Mouse (Mus musculus) left cerebral cortex, adult 9 months (tissue): Measurements from ENCODE around the gene March8.
A peak's percentile ranks its signal among the peaks of the same experiment; 100 is the strongest.

Source experiments
- DNase-seq, 2 experiments: peaks; one replicate each; pipeline ENCODE4 v3.0.0; 2022; ENCODE audit warnings: low spot score in 2 of 2

March8 gene

GRCm38 (mm10) chr6:116407956-116408657, 70.3 kb downstream of the March8 start:
- DNase-seq: no peak

GRCm38 (mm10) chr6:116410436-116410835, 72.6 kb downstream of the March8 start:
- DNase-seq: no peak

GRCm38 (mm10) chr6:116411716-116412115, 73.9 kb downstream of the March8 start:
- DNase-seq: no peak

GRCm38 (mm10) chr6:116412546-116413325, 74.9 kb downstream of the March8 start:
- no peak for DNase-seq

- no peak for DNase-seq
These were observed 77.4 kb downstream of the March8 start for GRCm38 (mm10) chr6:116415126-116415676.

- DNase-seq: no peak
These were observed 78.3 kb downstream of the March8 start for GRCm38 (mm10) chr6:116416000-116416552.

- DNase-seq: no peak
These were observed 79.9 kb downstream of the March8 start for GRCm38 (mm10) chr6:116417518-116418315.

GRCm38 (mm10) chr6:116418487-116418886, 80.7 kb downstream of the March8 start:
- DNase-seq: no peak

- no peak for DNase-seq
These were observed 81.9 kb downstream of the March8 start for GRCm38 (mm10) chr6:116419699-116420098.

GRCm38 (mm10) chr6:116420271-116420670, 82.4 kb downstream of the March8 start:
- DNase-seq: no peak

- no peak for DNase-seq
These were observed 85.2 kb downstream of the March8 start for GRCm38 (mm10) chr6:116422991-116423390.

- peak in 1 of 2 experiments; percentile 44 for DNase-seq
These were observed 85.8 kb downstream of the March8 start for GRCm38 (mm10) chr6:116423664-116424063.

- DNase-seq: no peak
These were observed 89.7 kb downstream of the March8 start for GRCm38 (mm10) chr6:116427552-116427951.

- DNase-seq: no peak
These were observed 90.5 kb downstream of the March8 start for GRCm38 (mm10) chr6:116428282-116428681.

- DNase-seq: no peak
These were observed 101.0 kb downstream of the March8 start for GRCm38 (mm10) chr6:116438864-116439263.

GRCm38 (mm10) chr6:116439531-116439930, 101.7 kb downstream of the March8 start:
- DNase-seq: no peak

GRCm38 (mm10) chr6:116440447-116440846, 102.6 kb downstream of the March8 start:
- DNase-seq: no peak

- DNase-seq: no peak
These were observed 103.0 kb downstream of the March8 start for GRCm38 (mm10) chr6:116440849-116441248.

- peak in 1 of 2 experiments; percentile 21 for DNase-seq
These were observed 118.0 kb downstream of the March8 start for GRCm38 (mm10) chr6:116455781-116456180.

GRCm38 (mm10) chr6:116456482-116456881, 118.7 kb downstream of the March8 start:
- DNase-seq: no peak

GRCm38 (mm10) chr6:116458728-116459127, 120.9 kb downstream of the March8 start:
- no peak for DNase-seq
